Mouse (Mus musculus) hindbrain, embryonic 10.5 days (tissue): ENCODE results near the gene Art4. TPM values are rescaled to one million over a fixed set of nuclear protein-coding genes. Genes with fewer than 3 reads are reported as not detected.

ENCODE experiments used
- DNase-seq: peaks from one replicate; pipeline ENCODE4 v3.0.0-alpha.2; 2017; ENCODE audit warnings: low spot score
- H3K27ac ChIP-seq: fragments of 300-500 bp; sonication (generic); 2 replicates; pipeline ENCODE4 v1.5.1; 2016; ENCODE audit warnings: mild to moderate bottlenecking, moderate library complexity
- H3K27me3 ChIP-seq: fragments of 300-500 bp; sonication (generic); 2 replicates; pipeline ENCODE4 v1.6.1; 2016; ENCODE audit warnings: mild to moderate bottlenecking; ENCODE audit not compliant: poor library complexity, insufficient read depth, severe bottlenecking
- H3K36me3 ChIP-seq: fragments of 300-500 bp; sonication (generic); 2 replicates; pipeline ENCODE4 v1.6.1; 2016; ENCODE audit warnings: mild to moderate bottlenecking, moderate library complexity
- H3K4me1 ChIP-seq: fragments of 300-500 bp; sonication (generic); replicated peaks from 2 replicates; pipeline ENCODE4 v1.6.1; 2016; ENCODE audit warnings: mild to moderate bottlenecking
- H3K4me3 ChIP-seq: fragments of 300-500 bp; sonication (generic); 2 replicates; pipeline ENCODE4 v1.5.1; 2016; ENCODE audit warnings: mild to moderate bottlenecking, moderate library complexity
- H3K9me3 ChIP-seq: fragments of 300-500 bp; sonication (generic); 2 replicates; pipeline ENCODE4 v1.6.1; 2016; ENCODE audit warnings: mild to moderate bottlenecking, moderate library complexity
- WGBS: fragments of 180-500 bp; shearing (Covaris S2); methylation state at CpG from one replicate; pipeline ENCODE4 v1.1.7; 2016; 5-methylcytosine and 5-hydroxymethylcytosine counted together
- polyA plus RNA-seq: library from polyadenylated mRNA; unstranded; fragments of >200 nt; fragmentation: Nextera tagmentation; extraction: Ambion mirVana; gene quantifications from 2 replicates; pipeline ENCODE4 v1.2.1, GENCODE M21; 2016

The Art4 gene
- polyA plus RNA-seq, 1 experiment from 2014 or later, result 2.3 TPM

DNA sequence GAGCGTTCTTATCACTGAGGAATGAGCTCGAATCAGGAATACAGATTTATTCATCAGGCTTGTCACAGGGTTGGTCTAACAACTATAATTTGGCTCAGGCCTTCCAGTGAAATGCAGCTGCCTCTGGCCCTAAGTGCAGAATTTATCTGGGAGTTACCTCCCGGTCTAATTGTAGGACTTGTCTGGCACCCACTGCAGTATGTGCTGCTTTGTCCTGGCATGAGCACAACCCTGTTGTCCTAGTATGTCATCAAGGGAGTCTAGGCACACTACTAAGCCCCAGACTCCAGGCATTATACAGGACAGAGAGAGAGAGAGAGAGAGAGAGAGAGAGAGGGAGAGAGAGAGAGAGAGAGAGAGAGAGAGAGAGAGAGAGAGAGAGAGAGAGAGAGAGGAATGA, 20.2 kb downstream of the Art4 start:
- no peaks in the 10 kb centered on the region for H3K9me3 ChIP-seq
- no peak overlapping the region for H3K27ac ChIP-seq
- H3K36me3 ChIP-seq, result no peaks in the 10 kb centered on the region
- WGBS, result 84% methylated on average over 3 of the region's 3 CpGs
- no peaks in the 10 kb centered on the region for H3K27me3 ChIP-seq
- H3K4me3 ChIP-seq, result no peak overlapping the region
- no peak for DNase-seq
- H3K4me1 ChIP-seq, result no peaks in the 10 kb centered on the region

DNA sequence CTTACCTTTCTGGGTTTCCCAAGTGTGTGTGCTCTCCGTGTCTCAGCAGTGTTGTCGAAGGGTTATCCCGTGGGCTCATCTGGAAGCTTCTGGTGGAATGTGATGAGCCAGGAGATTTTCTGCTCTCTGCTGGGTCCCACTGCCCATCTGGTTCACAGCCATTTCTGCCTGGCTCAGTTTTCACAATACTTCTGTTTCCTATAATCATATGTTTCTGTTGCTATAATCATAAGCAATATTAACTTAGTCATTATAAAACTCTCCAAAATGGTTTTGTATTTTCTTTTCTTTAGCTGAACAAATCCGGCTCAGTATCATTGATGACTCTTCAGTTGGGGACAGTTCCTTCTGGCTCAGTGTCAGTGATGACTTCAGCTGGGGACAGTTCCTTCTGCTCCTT, 22.2 kb downstream of the Art4 start, which contains the start of gene Smco3:
TSS of gene Smco3 (minus strand) at position 101 of the 400 bp plus-strand sequence.
- 57% methylated on average over 4 of the region's 4 CpGs for WGBS
- no peaks in the 10 kb centered on the region for H3K9me3 ChIP-seq
- no peak within 1 kb of the TSS for H3K4me3 ChIP-seq
- H3K27ac ChIP-seq, result no peak within 1 kb of the TSS
- no peak for DNase-seq
- H3K36me3 ChIP-seq, result no peaks in the 10 kb centered on the region
- H3K4me1 ChIP-seq, result no peaks in the 10 kb centered on the region
- H3K27me3 ChIP-seq, result no peaks in the 10 kb centered on the region

DNA sequence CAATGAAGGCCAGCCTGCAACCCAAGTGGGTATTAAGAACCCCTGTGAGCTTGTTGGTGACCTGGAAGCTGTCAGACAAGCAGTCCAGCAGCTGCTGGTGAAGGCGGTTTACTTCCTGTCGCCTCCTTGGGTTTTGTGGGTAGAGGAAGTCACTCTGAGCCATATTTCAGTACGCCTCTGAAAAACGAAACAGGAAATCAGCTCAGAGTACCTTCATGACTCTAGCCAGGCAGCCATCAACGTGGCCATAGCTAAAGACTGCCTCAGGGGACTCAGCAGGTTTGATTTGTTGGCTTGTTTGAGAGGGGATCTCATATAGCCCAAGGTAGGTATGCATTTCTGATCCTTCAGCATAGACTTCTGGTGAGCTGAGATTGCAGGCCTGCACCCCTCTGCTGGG, 25.8 kb downstream of the Art4 start:
- H3K4me3 ChIP-seq, result no peak overlapping the region
- H3K27me3 ChIP-seq, result no peaks in the 10 kb centered on the region
- no peak overlapping the region for H3K27ac ChIP-seq
- H3K4me1 ChIP-seq, result peaks cover 10% of the 10 kb centered on the region
- H3K9me3 ChIP-seq, result no peaks in the 10 kb centered on the region
- no peaks in the 10 kb centered on the region for H3K36me3 ChIP-seq
- no peak for DNase-seq
- 76% methylated on average over 5 of the region's 5 CpGs for WGBS

DNA sequence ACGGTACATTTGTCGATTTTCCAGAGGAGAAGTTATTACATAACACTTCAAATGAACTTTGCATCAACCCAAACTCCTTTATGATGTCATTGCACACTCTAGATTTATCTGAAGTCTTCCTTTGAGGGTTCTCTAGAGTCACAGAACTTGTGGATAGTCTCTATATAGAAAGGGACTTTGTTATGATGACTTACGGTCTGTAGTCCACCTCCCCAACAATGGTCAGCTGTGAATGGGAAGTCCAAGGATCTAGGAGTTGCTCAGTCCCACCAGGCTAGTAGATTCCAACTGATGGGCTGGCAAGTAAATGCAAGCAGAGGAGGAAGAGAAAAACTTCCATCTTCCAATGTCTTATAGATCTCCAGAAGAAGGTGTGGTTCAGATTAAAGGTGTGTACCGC, 28.9 kb downstream of the Art4 start:
- no peak for DNase-seq
- peak overlapping the region; percentile 99 for H3K4me3 ChIP-seq
- H3K27me3 ChIP-seq, result no peaks in the 10 kb centered on the region
- no peaks in the 10 kb centered on the region for H3K9me3 ChIP-seq
- peak overlapping the region; percentile 98 for H3K27ac ChIP-seq
- H3K36me3 ChIP-seq, result peaks cover 22% of the 10 kb centered on the region
- peaks cover 14% of the 10 kb centered on the region for H3K4me1 ChIP-seq
- 33% methylated on average over 4 of the region's 4 CpGs for WGBS

DNA sequence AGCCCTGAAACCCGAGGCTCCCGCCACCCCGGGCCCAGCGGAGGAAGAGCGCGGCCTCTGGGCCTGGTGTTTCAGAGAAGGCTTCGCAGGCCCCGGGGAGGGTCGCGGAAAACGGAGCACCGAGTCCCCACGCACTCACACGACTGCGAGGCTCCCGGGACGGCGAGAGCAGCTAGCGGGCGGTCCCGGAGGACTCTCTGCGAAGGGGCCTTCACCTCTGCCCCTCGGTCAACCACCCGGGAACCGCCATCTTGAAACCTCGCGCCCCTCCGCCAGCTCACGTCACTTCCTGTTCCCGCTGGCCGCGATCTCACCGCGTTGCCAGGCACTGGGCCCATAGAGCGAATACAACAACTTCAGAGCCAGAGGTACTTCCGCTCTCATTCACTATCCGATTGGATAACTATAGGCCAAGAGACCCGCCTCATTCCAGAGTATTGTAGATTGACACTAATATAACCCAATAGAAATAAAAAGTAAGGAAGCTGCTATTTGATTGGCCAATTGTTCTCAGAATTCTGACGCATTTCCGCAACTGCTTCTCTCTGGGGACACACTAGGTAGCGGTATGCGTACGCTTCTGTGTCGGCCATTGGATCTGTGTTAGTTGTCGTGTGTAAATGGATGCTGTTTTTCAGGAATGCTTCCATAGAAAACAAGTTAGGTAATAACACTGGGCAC, 29.5 kb downstream of the Art4 start, which contains the start of gene Wbp11:
TSS of gene Wbp11 (minus strand) at position 353 of the 681 bp plus-strand sequence.
- peaks cover 26% of the 10 kb centered on the region for H3K36me3 ChIP-seq
- H3K4me1 ChIP-seq, result peaks cover 14% of the 10 kb centered on the region
- H3K9me3 ChIP-seq, result no peaks in the 10 kb centered on the region
- under 1% methylated on average over 45 of the region's 45 CpGs for WGBS
- H3K27ac ChIP-seq, result peak within 1 kb of the TSS; percentile 98
- DNase-seq, result peak; percentile 96
- no peaks in the 10 kb centered on the region for H3K27me3 ChIP-seq
- peak within 1 kb of the TSS; percentile 99 for H3K4me3 ChIP-seq

DNA sequence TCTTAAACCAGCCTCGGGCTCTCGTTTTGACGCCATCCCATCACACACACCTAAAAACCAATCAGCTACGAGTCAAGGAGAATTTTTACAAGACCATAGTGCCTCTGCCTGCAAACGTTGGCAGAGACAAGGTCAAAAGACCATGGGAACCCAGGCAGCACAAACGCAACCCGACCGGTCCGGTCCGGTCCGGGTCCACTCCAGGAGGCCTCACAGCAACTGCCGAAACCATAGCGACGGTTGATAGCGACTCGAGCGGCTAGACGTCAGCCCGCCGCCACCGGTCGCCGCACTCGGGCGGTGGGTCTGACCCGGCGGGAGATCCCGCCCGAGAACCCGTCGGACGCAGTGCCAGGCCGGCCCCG, 30.0 kb downstream of the Art4 start, which contains the start of gene BC049715:
TSS of gene BC049715 (plus strand) at position 111 of the 365 bp plus-strand sequence.
- peaks cover 14% of the 10 kb centered on the region for H3K4me1 ChIP-seq
- no peaks in the 10 kb centered on the region for H3K27me3 ChIP-seq
- DNase-seq, result no peak
- WGBS, result under 1% methylated on average over 34 of the region's 34 CpGs
- H3K9me3 ChIP-seq, result no peaks in the 10 kb centered on the region
- peak within 1 kb of the TSS; percentile 99 for H3K4me3 ChIP-seq
- H3K27ac ChIP-seq, result peak within 1 kb of the TSS; percentile 98
- H3K36me3 ChIP-seq, result peaks cover 31% of the 10 kb centered on the region

DNA sequence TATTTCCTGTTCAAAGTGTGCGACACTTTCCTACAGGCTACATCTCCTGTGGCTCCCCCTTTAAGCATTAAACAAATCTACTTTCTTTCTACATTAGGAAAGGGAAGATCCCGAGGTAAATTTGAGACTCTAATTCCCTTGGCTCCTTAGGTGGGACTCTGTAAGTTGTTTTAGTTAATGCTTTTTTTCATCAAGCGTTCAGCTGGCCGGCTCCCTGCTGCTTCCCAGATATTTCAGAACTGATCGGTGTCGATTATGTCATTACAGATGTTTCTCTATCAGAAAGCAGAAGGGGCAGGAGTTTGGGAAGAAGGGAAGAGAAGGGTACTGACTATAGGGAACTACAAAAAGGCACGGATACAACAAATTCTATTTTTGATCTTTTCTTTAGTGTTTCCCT, 30.4 kb downstream of the Art4 start:
- Histone ChIP-seq H3K4me3 (peak overlapping the region; percentile 99), H3K27ac (peak overlapping the region; percentile 98), H3K4me1 (peaks cover 14% of the 10 kb centered on the region), H3K36me3 (peaks cover 35% of the 10 kb centered on the region), H3K9me3 (no peaks in the 10 kb centered on the region), H3K27me3 (no peaks in the 10 kb centered on the region)
- no peak for DNase-seq
- 20% methylated on average over 7 of the region's 7 CpGs for WGBS

DNA sequence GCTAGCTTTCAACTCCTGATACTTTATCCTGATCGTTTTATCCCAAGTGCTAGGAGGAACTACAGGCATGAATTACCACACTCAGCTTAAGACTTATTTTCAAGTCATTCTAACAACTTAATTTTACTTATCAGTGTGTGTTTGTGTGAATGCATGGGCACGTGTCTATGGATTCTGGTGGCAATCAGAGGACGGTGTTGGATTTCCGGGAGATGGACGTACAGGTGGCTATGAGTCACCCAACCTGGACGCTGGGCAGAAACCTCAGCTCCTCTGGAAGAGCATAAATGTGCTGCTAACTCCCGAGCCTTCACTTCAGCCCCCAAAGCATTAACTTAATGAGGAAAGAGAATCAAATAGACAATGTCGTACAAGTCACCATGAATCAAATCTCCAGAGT, 32.5 kb downstream of the Art4 start:
- Histone ChIP-seq H3K27ac (no peak overlapping the region), H3K4me1 (peaks cover 14% of the 10 kb centered on the region), H3K27me3 (no peaks in the 10 kb centered on the region), H3K36me3 (peaks cover 56% of the 10 kb centered on the region), H3K9me3 (no peaks in the 10 kb centered on the region), H3K4me3 (no peak overlapping the region)
- no peak for DNase-seq
- WGBS, result 95% methylated on average over 8 of the region's 8 CpGs

DNA sequence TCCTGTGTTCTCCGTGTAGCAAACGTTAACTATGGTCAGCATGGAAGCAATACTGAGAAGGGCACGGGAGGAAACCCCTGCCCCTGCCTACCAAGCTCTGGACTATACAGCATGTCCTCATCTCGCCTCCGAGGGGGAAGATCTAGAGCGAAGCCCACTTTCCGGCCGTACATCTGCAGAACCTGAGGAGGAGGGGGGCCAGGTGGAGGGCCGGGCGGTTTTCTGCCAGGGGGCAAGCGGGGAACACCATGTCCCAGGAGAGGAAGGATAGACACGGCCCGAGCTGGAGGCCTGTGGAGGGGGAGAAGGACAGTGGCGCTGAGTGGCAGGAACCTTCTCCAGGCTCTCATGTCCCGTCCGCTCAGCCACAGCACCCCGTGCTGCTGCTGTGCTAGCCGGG, 36.4 kb downstream of the Art4 start:
- peaks cover 94% of the 10 kb centered on the region for H3K36me3 ChIP-seq

DNA sequence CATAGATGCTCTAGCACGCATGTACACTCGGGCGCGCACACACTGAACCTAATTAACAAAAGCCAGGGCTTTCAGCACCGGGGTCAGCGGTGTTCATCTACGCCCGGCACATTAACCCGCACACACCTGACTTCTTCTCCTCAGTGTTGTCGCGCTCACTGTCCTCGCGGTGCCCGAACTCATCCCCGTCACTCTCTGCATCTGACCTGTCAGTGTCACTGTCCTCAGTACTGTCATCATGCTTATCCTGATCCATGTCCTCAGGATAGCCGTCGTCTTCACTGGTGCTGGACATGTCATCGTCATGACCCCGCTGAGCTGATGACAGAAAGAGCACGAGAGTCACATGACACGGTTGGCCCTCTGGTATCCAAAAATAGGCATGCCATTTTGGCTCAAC, 37.2 kb downstream of the Art4 start:
- H3K4me1 ChIP-seq, result no peaks in the 10 kb centered on the region
- no peak overlapping the region for H3K4me3 ChIP-seq
- peaks cover 95% of the 10 kb centered on the region for H3K36me3 ChIP-seq
- no peak for DNase-seq
- 96% methylated on average over 21 of the region's 21 CpGs for WGBS
- no peak overlapping the region for H3K27ac ChIP-seq
- H3K27me3 ChIP-seq, result no peaks in the 10 kb centered on the region
- no peaks in the 10 kb centered on the region for H3K9me3 ChIP-seq

More for the DNA sequence above, 36.4 kb downstream of the Art4 start:
- DNase-seq, result no peak
- H3K4me1 ChIP-seq, result no peaks in the 10 kb centered on the region
- no peak overlapping the region for H3K27ac ChIP-seq
- no peak overlapping the region for H3K4me3 ChIP-seq
- 95% methylated on average over 18 of the region's 18 CpGs for WGBS
- no peaks in the 10 kb centered on the region for H3K9me3 ChIP-seq
- H3K27me3 ChIP-seq, result no peaks in the 10 kb centered on the region

DNA sequence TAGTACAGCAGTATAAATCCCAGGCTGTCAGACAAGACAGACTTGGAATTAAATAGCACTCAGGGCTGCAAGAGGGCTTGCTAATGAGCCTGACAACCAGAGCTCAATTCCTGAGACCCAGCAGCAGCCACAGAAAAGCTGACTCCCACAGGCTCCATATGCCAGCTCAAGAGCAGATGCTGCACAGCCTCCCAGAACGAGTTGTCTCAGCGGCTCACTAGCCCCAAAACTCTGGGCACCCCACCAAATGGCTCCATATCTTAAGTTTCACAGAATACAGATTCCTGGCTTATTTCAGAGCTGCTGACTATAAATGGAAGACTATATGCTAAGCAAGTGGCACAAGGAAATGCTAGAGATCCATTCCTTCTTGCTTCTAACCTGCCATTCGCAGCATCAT, 40.0 kb downstream of the Art4 start:
- no peak overlapping the region for H3K4me3 ChIP-seq
- H3K27me3 ChIP-seq, result no peaks in the 10 kb centered on the region
- no peak overlapping the region for H3K27ac ChIP-seq
- peaks cover 96% of the 10 kb centered on the region for H3K36me3 ChIP-seq
- 94% methylated on average over 3 of the region's 3 CpGs for WGBS
- DNase-seq, result no peak
- H3K4me1 ChIP-seq, result no peaks in the 10 kb centered on the region
- H3K9me3 ChIP-seq, result no peaks in the 10 kb centered on the region

DNA sequence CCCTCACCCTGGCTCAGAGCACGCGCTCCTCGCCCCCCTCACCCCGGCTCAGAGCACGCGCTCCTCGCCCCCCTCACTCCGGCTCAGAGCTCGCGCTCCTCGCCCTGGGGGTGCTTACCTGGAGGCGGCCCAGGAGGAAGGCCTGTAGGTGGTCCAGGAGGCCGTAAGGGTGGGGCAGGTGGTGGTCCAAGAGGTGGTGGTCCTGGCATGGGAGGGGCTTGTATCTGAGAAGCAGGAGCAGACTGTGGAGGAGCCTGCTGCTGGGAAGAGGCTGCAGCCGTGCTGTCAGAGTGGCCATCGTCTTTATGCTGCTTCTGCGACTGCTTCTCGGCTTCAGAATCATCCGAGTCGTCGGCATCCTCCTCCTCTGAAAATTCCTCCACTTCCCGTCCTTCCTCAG, 40.7 kb downstream of the Art4 start:
- Histone ChIP-seq H3K4me3 (no peak overlapping the region), H3K27me3 (no peaks in the 10 kb centered on the region), H3K36me3 (peaks cover 96% of the 10 kb centered on the region), H3K9me3 (no peaks in the 10 kb centered on the region), H3K4me1 (no peaks in the 10 kb centered on the region), H3K27ac (no peak overlapping the region)
- WGBS, result 95% methylated on average over 21 of the region's 21 CpGs
- no peak for DNase-seq

DNA sequence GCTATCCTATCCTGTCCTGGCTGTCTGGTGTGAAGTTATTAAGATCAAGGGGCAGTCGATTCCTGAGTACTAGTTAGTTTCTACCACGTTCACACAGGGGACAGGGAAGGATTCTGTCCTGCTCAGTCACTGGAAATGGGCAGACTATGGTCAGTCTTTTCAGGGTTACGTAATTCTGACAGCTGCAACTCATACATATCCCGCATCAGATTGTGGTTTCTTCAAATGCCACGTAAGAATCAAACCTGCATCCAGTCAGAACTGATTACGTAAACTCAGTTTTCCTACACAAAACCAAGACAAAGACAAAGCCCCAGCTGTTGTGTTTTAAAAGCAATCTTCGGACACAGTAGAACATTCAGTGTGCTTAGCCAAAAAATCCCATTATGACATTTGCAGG, 42.2 kb downstream of the Art4 start:
- H3K27ac ChIP-seq, result no peak overlapping the region
- DNase-seq, result no peak
- H3K4me3 ChIP-seq, result no peak overlapping the region
- 93% methylated on average over 7 of the region's 7 CpGs for WGBS
- H3K4me1 ChIP-seq, result no peaks in the 10 kb centered on the region
- H3K9me3 ChIP-seq, result no peaks in the 10 kb centered on the region
- H3K27me3 ChIP-seq, result no peaks in the 10 kb centered on the region
- H3K36me3 ChIP-seq, result peaks cover 92% of the 10 kb centered on the region

DNA sequence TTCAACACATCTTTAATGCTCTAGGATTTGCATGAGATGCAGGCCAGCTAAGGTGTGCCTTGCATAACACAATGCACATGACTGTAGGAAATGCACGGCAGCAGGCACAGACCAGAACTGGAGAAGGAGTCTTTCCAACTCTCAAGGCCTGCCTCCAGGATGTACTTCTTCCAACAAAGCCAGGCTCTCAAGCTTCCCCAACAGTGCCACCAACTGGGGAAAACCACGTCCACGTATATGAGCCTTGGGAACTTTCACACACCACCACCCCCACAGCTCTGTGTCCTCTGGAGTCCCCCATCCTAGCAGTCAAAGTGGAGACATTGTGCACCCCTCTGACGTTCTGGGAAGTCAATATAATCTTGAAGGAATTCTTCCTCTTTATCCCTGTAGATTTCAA, 44.4 kb downstream of the Art4 start:
- no peak overlapping the region for H3K27ac ChIP-seq
- H3K27me3 ChIP-seq, result no peaks in the 10 kb centered on the region
- WGBS, result 61% methylated on average over 4 of the region's 4 CpGs
- peaks cover 13% of the 10 kb centered on the region for H3K4me1 ChIP-seq
- peaks cover 79% of the 10 kb centered on the region for H3K36me3 ChIP-seq
- DNase-seq, result no peak
- no peaks in the 10 kb centered on the region for H3K9me3 ChIP-seq
- H3K4me3 ChIP-seq, result no peak overlapping the region
